Mouse (Mus musculus) regulatory T cell (primary cell): ENCODE measurements around the gene Fbxo28.

ENCODE experiments used
- in situ Hi-C: fragments of 300-600 bp; cut with MboI, MseI; formaldehyde crosslinking; loops from one replicate; pipeline ENCODE4 v1.15.1; 2025; ENCODE audit warnings: high pct_unique_total_duplicates

Gene Fbxo28

DNA sequence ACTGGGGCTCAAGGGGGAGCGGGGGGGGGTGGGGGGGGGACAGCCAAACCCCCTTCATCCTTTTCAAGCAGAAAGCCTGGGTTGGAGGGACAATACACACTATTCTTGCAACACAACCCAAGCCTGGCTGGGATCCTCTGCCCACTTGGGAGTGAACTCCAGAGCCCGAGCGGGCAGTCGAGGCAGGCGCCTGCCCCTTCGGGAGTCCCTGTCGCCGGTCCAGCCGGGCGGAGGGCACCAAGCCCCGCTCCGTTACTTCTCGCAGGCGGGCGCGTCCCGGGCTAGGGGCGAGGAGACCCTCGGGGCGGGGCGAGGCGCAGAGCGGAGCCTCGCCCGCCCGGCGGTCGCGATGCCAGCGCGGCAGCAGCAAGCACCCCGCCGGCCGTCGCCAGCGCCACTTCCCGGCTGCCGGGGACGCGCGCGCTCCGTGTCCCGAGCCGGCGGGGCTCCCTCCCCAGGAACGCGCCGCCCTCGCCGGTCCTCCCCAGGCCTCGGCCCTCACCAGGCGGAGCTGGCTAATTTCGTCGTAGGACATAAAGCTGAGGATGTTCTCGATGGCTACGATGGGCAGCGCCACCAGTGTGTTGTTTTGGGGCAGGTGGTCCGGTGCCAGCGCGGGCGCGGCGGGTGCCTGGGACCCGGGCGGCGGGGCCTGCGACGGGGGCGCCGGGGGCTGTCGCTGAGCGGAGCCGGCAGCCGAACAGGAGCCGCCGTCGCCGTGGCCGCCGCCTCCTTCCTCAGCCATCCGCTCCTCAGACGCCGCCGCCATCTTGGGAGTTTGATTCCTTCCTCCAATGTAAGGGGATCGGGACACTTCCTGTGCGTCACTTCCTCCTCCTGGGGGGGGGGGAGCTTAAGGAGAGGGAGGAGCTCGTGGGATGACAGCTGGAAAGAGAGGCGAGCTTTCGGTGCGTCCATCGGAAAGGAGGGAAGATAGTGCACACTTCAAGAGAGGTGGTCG is at the start of gene Fbxo28:
Fbxo28 (minus strand) TSS at position 809 of the 961 bp plus-strand sequence.
- in situ Hi-C loops = no loop called here

DNA sequence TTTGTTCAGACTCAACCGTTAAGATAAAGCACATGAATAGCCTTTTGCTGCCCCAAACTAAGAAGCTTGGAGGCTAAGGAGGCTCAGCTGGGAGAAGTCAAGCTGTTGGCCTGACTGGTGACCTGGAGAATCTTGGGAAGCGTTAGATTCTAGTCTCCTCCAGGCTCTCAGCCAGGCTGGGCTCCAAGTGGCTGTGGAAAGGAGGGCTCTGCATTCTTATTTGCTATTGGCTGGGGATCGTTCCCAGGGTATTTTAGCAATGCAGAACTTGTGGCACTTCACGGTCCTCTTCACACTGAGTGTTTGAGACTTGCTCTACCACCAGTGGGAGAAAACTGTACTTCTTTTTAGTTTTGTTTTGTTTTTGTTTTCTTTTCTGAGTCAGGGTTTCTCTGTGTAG is 47.3 kb upstream of the Fbxo28 start:
- in situ Hi-C loops = no loop called here

DNA sequence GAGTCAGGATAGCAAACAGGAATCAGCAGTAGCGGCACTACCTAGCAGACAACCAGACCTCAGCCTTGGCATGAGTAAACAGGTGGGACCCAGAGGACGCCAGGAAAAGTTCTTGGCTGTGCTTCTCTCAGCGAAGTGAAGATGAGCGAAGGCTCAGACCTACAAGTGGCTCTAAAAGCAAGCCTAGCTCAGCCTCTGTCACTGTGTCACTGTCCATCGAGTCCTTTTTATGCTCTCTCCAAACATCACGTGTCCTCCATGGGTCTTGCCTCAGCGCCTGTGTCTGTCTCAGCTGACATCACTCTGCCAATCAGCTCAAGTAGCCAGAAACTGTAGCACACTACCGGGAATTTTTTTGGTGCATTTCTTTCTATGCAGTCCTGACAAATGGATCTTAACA is 45.0 kb upstream of the Fbxo28 start:
- in situ Hi-C loops = no loop called here

DNA sequence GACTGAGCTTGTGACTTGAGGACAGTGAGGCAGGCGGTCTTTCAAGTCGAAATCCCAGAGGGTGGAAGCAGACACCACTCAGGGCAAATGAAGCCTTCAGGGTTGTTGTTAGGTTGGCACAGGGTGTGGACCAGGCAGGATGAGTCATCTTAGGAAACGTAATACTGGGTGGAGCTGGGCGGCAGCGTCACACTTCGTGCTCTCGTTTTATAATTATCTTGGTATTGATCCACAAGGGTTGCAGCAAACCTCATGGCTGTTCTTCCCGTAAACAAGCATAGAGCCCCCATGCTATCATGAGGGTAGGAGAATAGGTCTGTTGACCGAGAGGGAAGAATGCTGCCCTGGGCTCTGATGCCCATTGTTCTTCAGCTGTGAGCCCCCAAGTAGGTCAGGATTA is 41.7 kb upstream of the Fbxo28 start:
- in situ Hi-C loops = no loop called here

DNA sequence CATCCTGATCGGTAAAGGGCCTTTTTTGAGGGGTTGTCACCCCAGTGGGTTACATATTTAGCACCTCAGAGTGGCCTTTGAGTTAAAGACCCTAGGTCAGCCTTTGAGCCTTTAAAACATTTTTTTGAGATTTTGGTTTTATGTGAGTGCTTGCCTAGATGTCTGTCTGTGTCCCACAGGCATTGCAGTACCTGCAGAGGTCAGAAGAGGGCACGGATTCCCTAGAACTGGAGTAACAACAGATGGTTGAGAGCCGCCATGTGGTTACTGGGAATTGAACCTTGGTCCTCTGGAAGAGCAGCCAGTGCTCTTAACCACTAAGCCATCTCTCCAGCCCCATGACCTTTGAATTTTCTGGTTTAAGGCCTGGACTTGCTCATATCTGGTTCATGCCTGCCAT is 39.9 kb upstream of the Fbxo28 start:
- in situ Hi-C loops = no loop called here

DNA sequence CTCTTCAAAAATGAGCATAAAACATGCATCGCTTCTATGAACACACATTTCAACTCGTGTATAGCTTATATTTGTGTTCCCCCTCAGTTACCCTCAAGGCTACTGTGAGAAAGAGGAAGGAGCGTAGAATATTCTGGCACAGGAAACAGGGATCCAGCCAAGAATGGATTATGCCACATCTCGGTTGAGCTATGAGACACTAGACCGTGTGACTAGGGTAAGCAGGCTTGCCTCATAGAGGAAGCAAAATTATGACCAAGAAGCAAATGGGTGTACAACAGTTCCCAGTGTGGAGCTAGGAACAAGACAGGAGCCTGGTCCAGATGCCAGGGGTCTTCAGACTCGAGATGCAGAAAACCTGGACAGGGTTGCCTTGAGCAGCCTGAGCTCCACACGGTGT is 39.3 kb upstream of the Fbxo28 start:
- in situ Hi-C loops = no loop called here

DNA sequence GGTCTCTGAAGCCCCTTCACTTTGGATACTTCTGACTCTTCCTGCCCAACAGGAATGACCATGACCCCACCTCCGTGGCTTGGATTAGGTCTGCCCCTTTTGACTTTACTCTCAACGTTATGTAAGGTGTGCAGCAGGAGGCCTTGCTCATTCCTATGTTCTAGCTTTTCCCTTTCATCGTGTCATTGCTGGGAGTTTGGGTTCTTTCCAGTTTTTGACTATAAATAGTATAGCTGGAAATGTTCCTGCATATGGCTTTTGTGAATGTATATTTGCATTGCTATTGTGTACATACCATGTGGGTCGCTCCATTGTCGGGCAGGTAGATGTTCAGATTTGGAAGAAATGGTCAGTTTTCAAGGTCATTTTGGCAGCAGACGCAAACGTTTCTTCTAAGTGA is 37.4 kb upstream of the Fbxo28 start:
- in situ Hi-C loops = no loop called here

DNA sequence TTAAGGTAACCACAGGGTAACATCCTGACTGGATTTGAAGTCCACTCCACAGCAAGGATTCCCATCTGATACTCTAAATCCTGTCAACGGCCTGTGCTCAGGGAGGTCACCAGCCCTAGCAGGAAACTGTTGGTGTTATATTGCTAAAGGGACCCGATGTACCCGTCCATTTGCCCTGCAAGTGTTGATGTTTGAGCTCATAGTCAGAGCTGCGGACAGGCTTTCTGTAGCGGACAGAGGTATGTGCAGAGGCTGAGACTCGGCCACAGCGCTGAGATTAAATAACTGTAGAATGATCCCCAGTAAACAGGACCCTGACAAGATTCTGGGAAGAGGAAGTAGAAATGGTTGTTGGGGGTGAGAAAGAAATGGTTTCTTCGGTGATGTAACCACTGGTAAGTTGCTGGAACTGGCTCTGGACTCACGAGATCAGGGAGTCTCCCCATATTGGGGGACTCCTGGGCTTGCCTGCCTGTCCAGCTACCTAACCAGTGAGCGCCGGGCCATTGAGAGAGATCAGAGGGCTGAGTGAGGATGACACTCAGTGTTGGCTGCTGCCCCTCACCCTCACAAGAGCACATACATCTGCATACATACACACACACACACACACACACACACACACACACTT is 36.9 kb upstream of the Fbxo28 start:
- in situ Hi-C loops = no loop called here

DNA sequence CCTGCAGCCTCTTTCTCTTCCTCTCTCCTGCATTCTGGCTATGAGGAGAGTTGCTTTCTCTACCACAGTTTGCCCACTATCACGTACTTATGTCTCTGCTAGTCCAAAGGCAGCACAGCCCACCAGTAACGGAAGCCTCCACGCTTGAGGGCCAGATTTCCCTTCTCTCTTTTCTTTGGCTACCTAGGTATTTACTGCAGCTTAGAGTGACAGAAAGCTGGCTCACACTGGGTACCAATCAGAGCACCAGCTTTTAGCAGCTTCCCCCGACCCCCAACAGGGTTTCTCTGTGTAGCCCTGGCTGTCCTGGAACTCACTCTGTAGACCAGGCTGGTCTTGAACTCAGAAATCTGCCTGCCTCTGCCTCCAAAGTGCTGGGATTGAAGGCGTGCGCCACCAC is 36.1 kb upstream of the Fbxo28 start:
- in situ Hi-C loops = no loop called here

DNA sequence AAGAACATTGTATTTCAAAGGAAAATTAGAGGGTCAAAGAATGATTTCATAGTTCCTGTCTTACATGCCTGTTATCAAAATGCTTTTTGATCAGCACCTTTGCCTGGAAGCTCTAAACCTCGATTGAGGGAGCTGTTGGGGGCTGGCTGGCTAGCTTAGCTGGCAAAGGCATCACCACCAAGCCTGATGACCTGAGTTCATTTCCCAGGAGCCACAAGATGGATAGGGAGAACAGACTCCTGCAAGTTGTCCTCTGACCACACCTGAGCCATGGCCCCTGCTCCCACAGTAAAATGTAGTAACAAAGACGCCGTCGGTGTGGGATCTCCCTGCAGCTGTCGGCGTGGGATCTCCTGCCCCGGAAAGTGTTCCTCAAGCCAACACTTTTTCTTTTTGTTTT is 35.4 kb upstream of the Fbxo28 start:
- in situ Hi-C loops = no loop called here

DNA sequence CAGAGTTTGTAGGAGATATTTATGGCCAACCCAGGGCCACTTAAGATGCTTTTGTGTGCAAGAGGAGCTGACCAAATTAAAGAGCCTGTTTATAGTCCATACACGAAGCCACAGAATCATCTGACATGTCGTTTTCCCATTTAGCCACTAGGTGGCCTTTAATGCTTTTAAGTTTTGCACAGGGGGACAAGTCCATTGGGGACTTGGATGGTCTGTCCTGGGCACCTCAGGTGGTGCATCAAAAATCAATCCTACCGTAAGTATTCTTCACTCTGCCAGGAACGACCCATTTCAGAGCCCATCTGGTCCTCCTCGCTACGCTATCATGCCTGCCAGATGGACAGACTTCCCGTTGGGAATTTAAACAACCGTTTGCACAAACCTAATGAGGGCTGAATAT is 34.8 kb upstream of the Fbxo28 start:
- in situ Hi-C loops = no loop called here

DNA sequence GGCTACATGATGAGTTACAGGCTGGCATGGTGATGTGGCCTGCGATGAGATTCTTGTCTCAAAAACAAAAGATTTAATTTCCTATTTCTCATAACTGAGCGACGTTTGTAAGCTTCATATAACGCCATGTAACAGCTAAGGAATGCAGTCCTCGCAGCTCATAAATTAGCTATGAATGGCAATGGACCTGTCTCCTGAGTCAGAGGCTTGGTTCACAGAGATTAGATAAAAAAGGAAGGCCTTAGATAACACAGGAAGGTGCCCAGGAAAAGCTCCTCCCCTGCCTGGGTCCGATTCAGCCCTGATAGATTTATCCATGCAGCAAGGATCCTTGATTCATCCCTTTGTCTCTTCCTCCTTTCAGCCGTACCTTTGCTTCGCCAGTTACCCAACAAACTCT is 30.5 kb upstream of the Fbxo28 start:
- in situ Hi-C loops = no loop called here

DNA sequence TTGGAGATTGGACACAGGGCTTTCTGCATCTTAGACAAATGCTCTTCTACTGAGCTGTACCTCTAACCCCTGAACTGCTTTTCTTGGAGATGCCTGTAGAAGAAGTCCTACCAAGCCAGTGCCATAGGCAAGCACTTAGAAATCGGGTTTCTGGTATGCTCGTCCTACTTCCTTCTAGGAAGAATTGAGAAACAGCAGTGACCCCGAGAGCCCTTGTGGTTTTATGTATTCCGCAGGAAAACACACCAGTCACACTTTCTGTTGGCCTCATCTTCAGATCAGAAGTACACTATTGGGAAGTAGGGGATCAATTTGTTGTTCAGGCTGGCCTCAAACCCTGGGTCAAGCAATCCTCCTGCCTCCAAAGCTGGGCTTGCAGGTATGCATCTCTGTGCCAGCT is 28.0 kb upstream of the Fbxo28 start:
- in situ Hi-C loops = no loop called here

DNA sequence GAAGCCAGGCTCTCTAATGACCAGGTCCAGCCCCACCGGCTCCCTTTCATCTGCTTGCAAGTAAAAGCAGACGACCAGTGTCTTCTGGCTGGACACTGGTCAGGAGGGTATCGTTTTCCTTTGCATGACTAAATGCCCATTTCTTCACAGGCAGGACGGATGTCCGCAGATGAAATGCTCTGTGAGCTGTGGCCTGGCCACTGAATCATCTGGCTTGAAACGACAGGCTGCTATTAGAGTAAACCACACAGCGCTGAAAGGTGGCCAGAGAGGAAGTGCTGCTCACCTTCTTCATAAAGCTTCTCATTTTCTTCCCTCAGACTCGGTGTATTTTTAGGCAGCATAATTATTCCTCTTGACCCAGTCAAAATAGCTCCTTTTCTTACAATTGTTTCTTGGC is 27.4 kb upstream of the Fbxo28 start:
- in situ Hi-C loops = no loop called here

DNA sequence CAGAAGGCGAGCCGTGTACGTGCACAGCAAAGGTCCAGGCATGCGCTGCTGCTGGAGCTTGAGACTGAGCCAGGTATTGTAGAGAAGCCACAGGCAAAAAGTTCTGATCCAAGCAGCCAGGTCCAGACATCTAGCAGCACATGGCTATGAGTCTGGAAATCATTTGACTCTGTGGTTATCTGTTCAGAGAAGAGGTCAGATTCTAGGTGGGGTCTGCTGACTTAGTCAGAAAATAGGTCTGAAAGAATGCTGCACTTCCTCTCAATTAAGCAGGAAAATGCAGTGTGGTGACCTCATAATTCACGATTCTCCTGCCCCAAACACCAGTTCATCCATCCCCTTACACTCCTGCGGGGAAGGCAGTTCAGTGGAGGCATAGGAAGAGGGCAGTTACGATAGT is 26.9 kb upstream of the Fbxo28 start:
- in situ Hi-C loops = no loop called here

DNA sequence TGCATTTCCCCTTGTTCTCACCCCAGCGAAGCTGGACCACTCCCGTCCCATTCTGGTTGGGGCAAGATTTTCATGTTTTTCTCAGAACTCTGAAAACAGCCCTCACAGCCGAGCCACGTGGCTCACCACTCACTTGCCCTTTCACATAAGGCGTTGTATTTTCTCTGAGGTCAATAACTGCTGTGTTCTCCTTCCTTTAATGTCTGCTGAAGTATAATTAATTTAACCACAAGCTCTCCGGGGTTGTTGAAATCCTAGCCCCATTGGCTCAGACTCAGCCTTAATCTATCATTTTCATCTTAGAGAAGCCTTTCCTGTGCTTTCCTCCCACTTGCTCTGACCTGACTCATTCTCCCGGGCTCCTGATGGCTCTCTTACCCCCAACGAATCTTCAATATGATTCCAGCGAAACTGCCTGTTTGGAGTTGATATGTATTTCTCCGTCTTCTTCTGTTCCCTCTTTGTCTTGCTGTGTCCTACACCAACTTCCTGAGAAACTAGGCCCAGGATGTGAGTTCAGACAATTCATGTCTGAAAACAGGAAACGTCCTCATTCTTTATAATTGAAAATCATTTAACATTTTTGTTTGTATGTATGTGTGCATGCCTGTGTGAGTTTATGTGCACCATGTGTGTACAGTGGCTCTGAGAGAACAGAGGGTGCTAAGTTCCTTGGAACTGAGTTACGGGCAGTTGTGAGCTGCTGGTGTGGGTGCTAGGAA is 22.4 kb upstream of the Fbxo28 start:
- in situ Hi-C loops = no loop called here

DNA sequence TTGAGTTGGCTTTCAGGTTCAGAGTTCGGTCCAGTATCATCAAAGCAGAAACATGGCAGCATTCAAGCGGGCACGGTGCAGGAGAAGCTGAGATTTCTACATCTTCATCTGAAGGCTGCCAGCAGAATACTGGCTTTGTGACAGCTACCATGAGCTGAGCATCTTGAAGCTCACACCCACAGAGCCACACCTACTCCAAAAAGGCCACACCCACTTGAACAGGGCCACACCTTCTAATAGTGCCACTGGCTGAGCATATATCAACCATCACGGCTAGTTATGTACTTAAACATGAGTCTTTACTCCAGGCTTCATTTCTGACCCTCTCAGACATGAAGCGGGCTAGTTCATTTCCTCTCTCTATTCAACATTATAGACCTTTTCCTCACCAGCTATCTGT is 21.3 kb upstream of the Fbxo28 start:
- in situ Hi-C loops = no loop called here

DNA sequence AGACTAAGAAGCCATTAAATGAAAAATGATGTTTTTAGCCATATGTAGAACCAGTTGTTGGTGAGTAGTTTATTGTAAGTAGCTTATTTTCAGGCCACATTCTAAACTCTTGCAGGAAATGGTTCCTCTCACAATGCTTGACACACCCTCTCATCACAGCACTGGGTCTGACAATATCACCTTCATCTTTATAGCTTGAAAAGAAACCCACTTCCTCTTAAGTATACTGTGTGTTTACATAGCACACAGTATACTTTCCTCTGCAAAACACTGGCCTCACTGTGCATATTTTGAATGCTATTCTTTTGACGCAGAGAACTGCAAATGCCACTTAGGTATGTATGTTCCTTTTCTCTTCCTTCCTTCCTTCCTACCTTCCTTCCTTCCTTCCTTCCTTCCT is 16.7 kb upstream of the Fbxo28 start:
- in situ Hi-C loops = no loop called here

DNA sequence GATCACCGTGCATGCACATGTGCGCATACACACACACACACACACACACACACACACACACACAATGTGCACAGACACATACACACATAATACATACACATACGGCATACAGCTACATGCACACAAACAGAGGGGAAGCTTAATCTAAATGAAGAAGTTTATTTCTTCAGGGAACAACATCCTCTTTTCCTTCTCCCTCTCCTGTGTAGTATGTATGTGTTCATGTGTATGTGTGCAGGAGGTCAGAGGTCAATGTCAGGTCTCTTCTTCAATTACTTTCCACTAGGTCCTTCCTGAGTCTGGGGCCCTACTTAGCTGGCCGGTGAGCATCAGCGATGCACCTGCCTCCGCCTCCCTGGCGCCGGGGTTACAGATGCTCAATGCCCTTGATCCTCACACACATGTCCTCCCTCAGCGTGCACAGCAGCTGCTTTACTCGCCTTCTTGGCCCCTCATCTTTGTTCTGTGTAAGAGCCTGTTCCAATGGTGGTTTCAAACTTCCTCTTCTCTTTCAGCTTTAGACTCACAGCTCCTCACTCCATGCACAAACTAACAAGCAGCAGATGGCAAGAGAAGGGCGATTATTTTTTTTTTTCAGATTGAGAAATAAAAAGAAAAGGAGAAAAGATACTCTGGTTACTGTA is 13.2 kb upstream of the Fbxo28 start:
- in situ Hi-C loops = no loop called here

DNA sequence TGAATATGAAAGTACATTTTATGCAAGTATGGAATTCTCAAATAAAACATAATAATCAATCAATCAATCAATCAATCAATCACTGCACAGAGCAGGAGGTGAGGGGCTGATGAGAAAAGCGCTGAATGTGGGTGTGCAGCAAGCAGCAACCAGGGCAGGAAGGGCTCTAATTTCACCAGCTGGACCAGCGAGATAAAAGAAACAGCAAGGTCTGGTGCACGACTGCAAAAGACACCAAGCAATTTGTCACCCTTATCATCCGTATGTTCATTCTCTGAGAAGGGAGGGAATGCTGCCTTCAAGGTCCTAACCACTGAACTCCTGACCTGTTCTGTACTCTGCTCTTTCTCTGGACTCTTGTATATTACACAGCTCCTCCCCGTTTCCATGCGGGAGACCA is 8.1 kb upstream of the Fbxo28 start:
- in situ Hi-C loops = no loop called here

DNA sequence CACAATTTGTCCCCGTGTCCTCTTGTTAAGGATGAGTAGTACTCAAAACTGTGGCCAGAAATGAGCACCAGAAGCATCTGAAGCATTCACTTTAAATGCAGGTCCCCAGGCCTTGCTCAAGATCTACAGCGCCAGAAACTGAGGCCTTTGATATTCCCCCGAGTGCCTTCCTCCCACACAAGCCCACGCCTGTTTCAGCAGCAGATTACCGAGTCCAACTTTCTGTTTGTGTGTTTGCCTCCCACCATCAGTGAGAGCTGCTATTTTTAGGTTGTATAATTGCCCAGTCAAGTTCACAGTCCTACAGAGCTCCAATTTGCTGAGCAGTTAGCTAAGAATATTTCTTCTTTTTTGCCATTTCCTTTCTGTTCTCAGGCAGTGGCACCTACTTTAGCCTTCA is 5.1 kb upstream of the Fbxo28 start:
- in situ Hi-C loops = no loop called here

DNA sequence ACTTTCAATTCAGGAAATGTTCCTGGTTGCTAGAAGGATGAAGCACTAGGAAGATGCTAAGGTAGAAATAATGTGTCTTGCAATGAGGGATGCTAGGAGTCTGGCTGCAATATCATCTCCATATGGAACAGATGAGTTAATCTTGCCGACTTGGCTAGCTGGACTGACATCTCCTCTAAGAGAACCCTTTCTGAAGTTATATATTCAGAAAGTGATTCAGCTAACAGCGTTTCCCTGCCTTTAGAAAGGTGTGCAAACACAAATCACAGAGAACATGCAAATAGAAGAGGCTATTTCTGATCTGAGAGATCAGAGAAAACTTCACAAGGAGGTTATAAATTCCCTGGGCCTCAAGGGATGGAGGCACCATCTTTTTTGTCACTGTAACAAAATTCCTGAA is 4.4 kb upstream of the Fbxo28 start:
- in situ Hi-C loops = no loop called here
